Mouse (Mus musculus): ENCODE data around the gene March6. TPM values are rescaled to one million over a fixed set of nuclear protein-coding genes. Genes with fewer than 3 reads are reported as not detected.

March6 gene
- polyA plus RNA-seq, 1 experiment from 2014 or later: 81.1 TPM

DNA sequence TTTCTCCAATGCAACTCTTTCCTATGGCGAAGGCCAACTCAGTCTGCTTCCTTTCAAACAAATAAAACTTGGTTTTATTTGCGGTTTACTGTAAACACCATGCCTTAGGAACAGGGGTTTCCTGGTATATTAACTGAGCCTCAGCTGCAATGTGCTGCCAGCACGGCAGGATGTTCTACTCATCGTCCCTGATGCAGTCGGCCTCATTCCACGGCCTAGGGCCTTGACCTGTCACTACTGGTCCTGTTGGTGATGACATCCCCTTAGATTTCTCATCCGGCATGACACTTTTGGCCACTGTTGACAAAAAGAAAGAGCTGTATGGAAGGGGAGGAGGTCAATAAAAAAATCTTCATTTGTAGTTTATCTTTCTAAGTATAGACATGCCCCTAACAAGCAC is 72.8 kb downstream of the March6 start:
- no peaks in the 10 kb centered on the region for H3K9me3 ChIP-seq
- ATAC-seq (replicated peaks): no peak
- peaks cover 52% of the 10 kb centered on the region for H3K36me3 ChIP-seq
- no peak overlapping the region for H3K4me2 ChIP-seq (replicated peaks)
- no peak overlapping the region for H3K27ac ChIP-seq (replicated peaks)
- H3K9ac ChIP-seq (replicated peaks): no peak overlapping the region
- no peaks in the 10 kb centered on the region for H3K27me3 ChIP-seq
- 94% methylated on average over 7 of the region's 7 CpGs for WGBS
- peaks cover 4% of the 10 kb centered on the region for H3K4me1 ChIP-seq
- no peak overlapping the region for H3K4me3 ChIP-seq

- no peak overlapping the region for H3K9ac ChIP-seq (replicated peaks)
- H3K36me3 ChIP-seq: peaks cover 35% of the 10 kb centered on the region
- no peak overlapping the region for H3K27ac ChIP-seq (replicated peaks)
- WGBS: 82% methylated on average over 5 of the region's 5 CpGs
- H3K4me2 ChIP-seq (replicated peaks): no peak overlapping the region
- no peak overlapping the region for H3K4me3 ChIP-seq
- no peaks in the 10 kb centered on the region for H3K9me3 ChIP-seq
- H3K27me3 ChIP-seq: no peaks in the 10 kb centered on the region
- H3K4me1 ChIP-seq: peaks cover 11% of the 10 kb centered on the region
- ATAC-seq (replicated peaks): no peak
Observed at GRCm38 (mm10) chr15:31456381-31456780, 74.5 kb downstream of the March6 start.

- no peak overlapping the region for H3K4me3 ChIP-seq
- no peak for ATAC-seq (replicated peaks)
- H3K9ac ChIP-seq (replicated peaks): no peak overlapping the region
- no peak overlapping the region for H3K4me2 ChIP-seq (replicated peaks)
- H3K36me3 ChIP-seq: peaks cover 20% of the 10 kb centered on the region
- peaks cover 11% of the 10 kb centered on the region for H3K4me1 ChIP-seq
- no peaks in the 10 kb centered on the region for H3K9me3 ChIP-seq
- no peak overlapping the region for H3K27ac ChIP-seq (replicated peaks)
- WGBS: 68% methylated on average over 7 of the region's 7 CpGs
- H3K27me3 ChIP-seq: no peaks in the 10 kb centered on the region
Observed at GRCm38 (mm10) chr15:31454861-31455295, 76.0 kb downstream of the March6 start.

GRCm38 (mm10) chr15:31454096-31454860 is 76.6 kb downstream of the March6 start:
- Histone ChIP-seq H3K4me1 (peaks cover 11% of the 10 kb centered on the region), H3K36me3 (peaks cover 14% of the 10 kb centered on the region), H3K4me3 (peak overlapping the region; percentile 53), H3K27me3 (no peaks in the 10 kb centered on the region), H3K4me2 (replicated peaks) (peak overlapping the region; percentile 76), H3K9ac (replicated peaks) (peak overlapping the region; percentile 49), H3K27ac (replicated peaks) (peak overlapping the region; percentile 73; the same call in 1 of the 2 replicates), H3K9me3 (no peaks in the 10 kb centered on the region)
- 51% methylated on average over 10 of the region's 10 CpGs for WGBS
- no peak for ATAC-seq (replicated peaks)

DNA sequence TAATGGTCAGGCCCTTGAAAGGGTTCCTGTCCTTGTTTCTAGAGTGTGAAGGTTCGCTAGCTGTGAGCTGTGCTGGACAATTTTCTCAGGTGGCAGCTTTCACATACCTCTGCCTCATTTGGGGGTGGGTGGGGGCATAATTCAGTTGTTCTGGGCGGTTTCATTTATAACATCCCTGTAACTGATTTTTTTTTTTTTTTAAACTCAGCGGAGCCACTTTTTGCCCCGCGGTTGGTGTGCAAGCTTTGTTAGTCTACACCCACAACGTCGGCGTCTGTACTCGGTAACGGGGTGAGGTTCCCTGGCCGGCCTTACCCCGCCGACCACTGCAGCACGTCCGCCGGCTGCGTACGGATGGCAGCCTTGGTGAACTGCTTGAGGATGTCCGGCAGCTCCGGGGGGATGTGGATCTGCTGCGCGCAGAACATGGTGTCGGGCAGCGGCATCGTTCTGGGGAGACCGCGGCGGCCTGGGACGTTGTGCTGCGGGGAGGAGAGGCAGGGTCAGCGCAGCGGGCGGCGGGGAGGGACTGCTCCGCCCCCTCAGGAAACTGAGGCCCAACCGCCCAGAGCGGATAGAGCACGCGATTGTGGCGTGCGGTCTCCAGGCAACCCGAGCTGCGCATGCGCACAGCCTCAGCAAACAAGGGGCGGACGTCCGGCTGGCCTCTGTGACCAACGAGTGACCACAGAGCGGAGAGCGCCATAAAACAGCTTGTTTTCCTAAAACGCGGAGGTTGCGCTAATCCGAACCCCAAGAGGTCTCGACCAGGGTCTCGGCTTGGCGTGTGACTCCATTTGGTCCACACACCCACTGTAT is 77.5 kb downstream of the March6 start, which contains the start of gene Ropn1l:
Gene Ropn1l (minus strand): TSS at position 640 of the 819 bp plus-strand sequence.
- peak; percentile 93 for ATAC-seq (replicated peaks)
- Histone ChIP-seq H3K27ac (replicated peaks) (peak within 1 kb of the TSS; percentile 73), H3K4me1 (peaks cover 11% of the 10 kb centered on the region), H3K4me3 (peak within 1 kb of the TSS; percentile 53), H3K27me3 (no peaks in the 10 kb centered on the region), H3K36me3 (peaks cover 6% of the 10 kb centered on the region), H3K4me2 (replicated peaks) (peak within 1 kb of the TSS; percentile 76), H3K9ac (replicated peaks) (peak within 1 kb of the TSS; percentile 49), H3K9me3 (no peaks in the 10 kb centered on the region)
- WGBS: under 1% methylated on average over 57 of the region's 57 CpGs

DNA sequence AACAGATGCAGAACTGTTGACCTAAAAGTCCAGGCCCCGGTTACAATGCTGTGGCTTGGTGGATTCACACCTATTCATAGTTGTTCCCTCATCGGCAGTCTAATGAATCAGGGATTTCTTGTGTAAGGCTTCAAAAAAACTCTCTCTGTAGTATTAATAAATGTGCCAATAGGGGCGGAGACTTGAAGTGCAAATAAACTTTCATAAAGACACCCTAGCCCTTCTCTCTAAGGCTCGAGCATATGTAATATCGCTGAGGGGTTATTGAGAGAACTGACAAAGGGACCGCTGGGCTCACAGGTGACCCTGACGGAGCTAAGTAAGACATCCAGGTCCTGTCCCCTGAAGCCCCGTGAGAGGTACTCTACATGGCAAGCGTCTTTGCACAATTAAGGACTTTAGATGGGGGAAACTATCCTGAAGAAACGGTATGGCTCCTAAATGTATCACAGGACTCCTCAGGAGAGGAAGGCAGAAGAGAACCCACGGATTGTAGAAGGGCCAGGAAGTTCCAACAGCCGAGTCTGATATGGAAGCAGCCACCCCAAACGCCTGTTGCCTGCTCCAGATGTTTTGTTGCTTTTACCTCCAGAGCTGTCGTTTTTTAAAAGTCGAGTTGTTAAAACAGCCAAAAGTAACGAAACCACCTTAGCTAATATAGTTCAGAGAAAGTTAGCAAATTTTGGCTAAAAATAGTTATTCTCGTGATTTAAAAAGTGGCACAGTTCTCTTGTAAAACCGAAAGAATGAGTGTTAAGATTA is 78.3 kb downstream of the March6 start:
- Histone ChIP-seq H3K27me3 (no peaks in the 10 kb centered on the region), H3K9ac (replicated peaks) (peak overlapping the region; percentile 49; the same call in 1 of the 2 replicates), H3K9me3 (no peaks in the 10 kb centered on the region), H3K4me1 (peaks cover 11% of the 10 kb centered on the region), H3K4me2 (replicated peaks) (peak overlapping the region; percentile 76), H3K36me3 (no peaks in the 10 kb centered on the region; the same call in 1 of the 2 replicates), H3K27ac (replicated peaks) (peak overlapping the region; percentile 73; the same call in 1 of the 2 replicates), H3K4me3 (peak overlapping the region; percentile 53)
- 48% methylated on average over 18 of the region's 18 CpGs for WGBS
- no peak for ATAC-seq (replicated peaks)

DNA sequence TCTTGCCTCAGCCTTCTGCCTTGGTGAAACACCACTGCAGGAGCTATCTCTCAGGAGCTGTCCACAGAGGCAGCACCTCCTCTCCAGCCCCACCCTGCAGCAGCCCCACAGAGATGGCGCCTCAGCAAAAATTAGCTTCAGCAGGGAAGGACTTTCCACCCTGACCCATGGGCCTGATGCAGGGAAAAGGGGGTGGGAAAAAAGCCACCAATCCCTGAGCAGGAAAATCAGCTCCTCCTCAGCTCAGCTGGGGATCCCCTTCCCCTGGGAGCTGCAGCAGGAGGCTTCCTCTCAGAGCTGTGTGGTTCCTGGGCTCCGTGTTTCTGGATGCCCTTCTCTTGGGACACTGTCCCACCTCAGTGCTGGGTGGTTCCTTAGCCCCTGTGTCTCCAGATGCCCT is 81.1 kb downstream of the March6 start:
- H3K27me3 ChIP-seq: no peaks in the 10 kb centered on the region
- H3K9ac ChIP-seq (replicated peaks): no peak overlapping the region
- H3K9me3 ChIP-seq: no peaks in the 10 kb centered on the region
- H3K4me3 ChIP-seq: no peak overlapping the region
- peaks cover 11% of the 10 kb centered on the region for H3K4me1 ChIP-seq
- no peak overlapping the region for H3K4me2 ChIP-seq (replicated peaks)
- WGBS: 29% methylated on average over 2 of the region's 2 CpGs
- no peaks in the 10 kb centered on the region; the same call in 1 of the 2 replicates for H3K36me3 ChIP-seq
- no peak for ATAC-seq (replicated peaks)
- no peak overlapping the region for H3K27ac ChIP-seq (replicated peaks)

DNA sequence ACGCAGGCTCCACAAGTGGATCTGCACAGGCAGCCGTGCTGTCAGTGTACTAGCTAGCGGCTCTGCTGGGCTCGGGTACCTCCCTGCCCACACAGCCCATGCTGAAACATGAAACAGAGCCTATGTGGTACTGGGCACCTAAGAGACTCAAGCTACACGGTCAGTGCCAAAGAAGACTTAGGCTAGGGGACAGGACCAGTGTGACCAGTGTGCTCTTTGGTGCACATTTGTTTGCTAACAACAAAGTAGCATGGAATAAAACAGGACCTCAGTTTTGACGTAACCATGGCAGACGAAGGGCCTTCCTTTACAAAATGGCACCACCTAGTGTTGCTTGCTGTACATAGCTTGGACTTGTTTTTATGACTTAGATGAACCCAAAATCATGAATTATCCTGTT is 83.7 kb downstream of the March6 start:
- Histone ChIP-seq H3K9me3 (no peaks in the 10 kb centered on the region), H3K9ac (replicated peaks) (no peak overlapping the region), H3K27me3 (no peaks in the 10 kb centered on the region), H3K27ac (replicated peaks) (no peak overlapping the region), H3K4me2 (replicated peaks) (no peak overlapping the region), H3K4me3 (no peak overlapping the region), H3K36me3 (no peaks in the 10 kb centered on the region), H3K4me1 (no peaks in the 10 kb centered on the region)
- ATAC-seq (replicated peaks): peak; percentile 76
- 48% methylated on average over 7 of the region's 7 CpGs for WGBS

GRCm38 (mm10) chr15:31442698-31443097 is 88.2 kb downstream of the March6 start:
- Histone ChIP-seq H3K9ac (replicated peaks) (no peak overlapping the region), H3K9me3 (no peaks in the 10 kb centered on the region), H3K27me3 (no peaks in the 10 kb centered on the region), H3K4me1 (no peaks in the 10 kb centered on the region), H3K27ac (replicated peaks) (no peak overlapping the region), H3K4me2 (replicated peaks) (no peak overlapping the region), H3K4me3 (no peak overlapping the region), H3K36me3 (no peaks in the 10 kb centered on the region)
- WGBS: 81% methylated on average over 4 of the region's 4 CpGs
- ATAC-seq (replicated peaks): no peak

DNA sequence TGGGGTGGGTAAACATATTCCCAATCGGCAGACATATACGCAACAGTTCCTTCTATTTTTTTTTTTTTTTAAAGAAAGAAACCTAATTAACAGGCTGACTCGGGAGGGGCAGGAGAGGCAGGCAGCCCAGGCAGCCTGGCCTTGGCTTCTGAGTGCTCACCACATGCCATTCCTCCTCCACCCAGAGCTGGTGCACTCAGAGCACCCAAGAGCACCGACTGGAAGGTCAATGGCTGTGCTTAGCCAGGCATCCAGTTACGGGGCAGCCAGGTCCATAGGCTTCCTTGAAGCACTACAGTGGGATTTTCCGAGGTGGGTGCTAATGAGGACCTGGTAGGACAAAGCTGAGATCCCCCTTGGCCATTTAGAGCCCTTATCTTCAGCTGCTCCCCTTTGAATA is 88.9 kb downstream of the March6 start:
- ATAC-seq (replicated peaks): no peak
- no peak overlapping the region for H3K27ac ChIP-seq (replicated peaks)
- H3K36me3 ChIP-seq: no peaks in the 10 kb centered on the region
- no peaks in the 10 kb centered on the region for H3K27me3 ChIP-seq
- H3K9ac ChIP-seq (replicated peaks): no peak overlapping the region
- no peak overlapping the region for H3K4me2 ChIP-seq (replicated peaks)
- 82% methylated on average over 6 of the region's 6 CpGs for WGBS
- no peak overlapping the region for H3K4me3 ChIP-seq
- no peaks in the 10 kb centered on the region for H3K4me1 ChIP-seq
- H3K9me3 ChIP-seq: no peaks in the 10 kb centered on the region

DNA sequence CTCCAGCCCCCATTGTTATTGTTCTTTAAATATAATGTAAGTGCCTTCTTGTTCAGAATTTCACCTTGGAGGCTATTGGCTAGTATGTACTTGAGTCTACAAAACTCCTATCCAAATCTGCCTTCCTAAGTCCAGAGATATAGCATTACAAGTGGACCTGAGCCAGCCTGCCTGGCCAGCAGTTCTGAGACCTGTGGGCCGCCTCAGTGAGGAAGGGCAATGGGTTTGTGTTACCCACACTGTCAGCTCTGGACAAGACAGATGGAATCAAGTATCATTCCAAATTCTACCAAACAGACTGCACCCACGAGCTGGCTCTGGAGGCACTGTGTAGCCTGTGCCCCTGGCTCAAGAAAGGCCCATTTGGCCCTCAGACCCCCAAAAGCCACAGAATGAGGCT is 94.0 kb downstream of the March6 start:
- no peak for ATAC-seq (replicated peaks)
- no peaks in the 10 kb centered on the region for H3K4me1 ChIP-seq
- no peak overlapping the region for H3K4me3 ChIP-seq
- H3K36me3 ChIP-seq: no peaks in the 10 kb centered on the region
- whole genome bisulfite sequencing: 87% methylated on average over 2 of the region's 2 CpGs
- no peaks in the 10 kb centered on the region for H3K9me3 ChIP-seq
- no peak overlapping the region for H3K27ac ChIP-seq (replicated peaks)
- no peaks in the 10 kb centered on the region for H3K27me3 ChIP-seq
- H3K9ac ChIP-seq (replicated peaks): no peak overlapping the region
- H3K4me2 ChIP-seq (replicated peaks): no peak overlapping the region

- WGBS: 48% methylated on average over 1 of the region's 1 CpGs
- H3K9ac ChIP-seq (replicated peaks): no peak overlapping the region
Observed at GRCm38 (mm10) chr15:31436083-31436482, 94.8 kb downstream of the March6 start.

More at GRCm38 (mm10) chr15:31436083-31436482, 94.8 kb downstream of the March6 start:
- H3K27me3 ChIP-seq: no peaks in the 10 kb centered on the region
- no peaks in the 10 kb centered on the region for H3K36me3 ChIP-seq
- H3K9me3 ChIP-seq: no peaks in the 10 kb centered on the region
- no peak for ATAC-seq (replicated peaks)
- H3K4me1 ChIP-seq: no peaks in the 10 kb centered on the region
- H3K27ac ChIP-seq (replicated peaks): no peak overlapping the region
- no peak overlapping the region for H3K4me3 ChIP-seq
- H3K4me2 ChIP-seq (replicated peaks): no peak overlapping the region
